ENCODE assay signal across 8 mouse cellular contexts in the genomic region with DNA sequence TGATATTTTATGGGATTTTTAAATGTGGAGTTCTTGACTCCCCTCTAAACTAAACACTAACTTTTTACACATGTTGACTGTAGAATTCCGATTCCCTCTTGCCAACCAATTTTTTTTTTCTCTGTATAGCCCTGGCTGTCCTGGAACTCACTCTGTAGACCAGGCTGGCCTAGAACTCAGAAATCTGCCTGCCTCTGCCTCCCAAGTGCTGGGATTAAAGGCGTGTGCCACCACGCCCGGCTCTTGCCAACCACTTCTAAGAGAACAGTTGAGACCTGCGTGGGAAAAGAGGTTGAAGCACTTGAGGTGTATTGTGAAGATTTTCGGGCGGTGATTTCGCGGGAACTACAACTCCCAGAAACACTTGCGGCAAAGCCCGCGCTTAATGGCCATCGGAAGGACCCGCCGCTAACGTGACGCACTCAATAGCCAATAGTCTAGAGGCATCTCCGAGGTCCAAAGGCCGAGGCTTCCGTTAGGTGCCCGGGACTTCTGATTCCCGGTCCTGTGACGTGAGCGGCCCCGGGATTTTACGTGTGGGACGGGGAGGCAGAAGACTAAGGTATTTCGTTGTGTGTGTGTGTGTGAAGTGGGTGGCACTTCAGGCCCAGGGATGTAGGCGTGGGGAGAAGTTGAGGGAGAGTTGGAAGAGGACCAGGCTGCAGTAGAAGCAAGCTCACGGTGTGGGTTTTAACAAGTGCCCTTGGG. TPM values are rescaled to one million over a fixed set of nuclear protein-coding genes. Genes with fewer than 3 reads are reported as not detected.
A peak's percentile ranks its signal among the peaks of the same experiment; 100 is the strongest.
DNase-seq lines count a peak whose midpoint lies in the region; ATAC-seq and TF ChIP-seq lines count a peak whose summit lies in the region.

A gene (plus strand): TSS at position 414 of the 708 bp plus-strand sequence.

- peak; percentile 92 to 94 for DNase-seq in heart, postnatal 10 days
- DNase-seq in large intestine, adult 2 months (ENCODE audit: low read depth, low spot score), result peak; percentile 89
- DNase-seq in liver, postnatal 0 days, result peak; percentile 90
- peak; percentile 87 for DNase-seq in testis, postnatal 10 days (ENCODE audit: low spot score)

- no peak for TF ChIP-seq CTCF in ES-Bruce4 (IDR thresholded peaks at IDR 0.05; ENCODE audit: low read depth, low read length)
- TF ChIP-seq CTCF in liver, postnatal 0 days (IDR thresholded peaks at IDR 0.05; ENCODE audit: low read depth), result no peak

- no peaks in the 10 kb centered on the region for H3K4me1 ChIP-seq in ES-Bruce4 (ENCODE audit: control insufficient read depth, insufficient read depth, low read length)
- peaks cover 13% of the 10 kb centered on the region for H3K4me1 ChIP-seq in forebrain, embryonic 13.5 days
- peaks cover 21% of the 10 kb centered on the region for H3K4me1 ChIP-seq in liver, postnatal 0 days (ENCODE audit: insufficient read depth)
- H3K4me1 ChIP-seq in neural tube, embryonic 14.5 days (ENCODE audit: control insufficient read depth, insufficient read depth, low read length), result peaks cover 11% of the 10 kb centered on the region

- H3K36me3 ChIP-seq in ES-Bruce4 (ENCODE audit: control insufficient read depth, insufficient read depth, low read length, poor library complexity, severe bottlenecking), result no peaks in the 10 kb centered on the region
- no peaks in the 10 kb centered on the region for H3K36me3 ChIP-seq in forebrain, embryonic 13.5 days (ENCODE audit: poor library complexity, severe bottlenecking)
- no peaks in the 10 kb centered on the region for H3K36me3 ChIP-seq in liver, postnatal 0 days (replicated peaks; ENCODE audit: insufficient read depth, low read length)
- no peaks in the 10 kb centered on the region for H3K36me3 ChIP-seq in neural tube, embryonic 14.5 days (ENCODE audit: control insufficient read depth, insufficient read depth, low read length)

- H3K4me3 ChIP-seq in ES-Bruce4 (ENCODE audit: low read depth, low read length), result peak within 1 kb of the TSS; percentile 98
- peak within 1 kb of the TSS; percentile 69 for H3K4me3 ChIP-seq in forebrain, embryonic 13.5 days
- H3K4me3 ChIP-seq in liver, postnatal 0 days (ENCODE audit: low read depth, low read length), result peak within 1 kb of the TSS; percentile 81
- peak within 1 kb of the TSS; percentile 58 for H3K4me3 ChIP-seq in neural tube, embryonic 14.5 days (ENCODE audit: low read depth, low read length)

- peak; percentile 62 for TF ChIP-seq POLR2A in ES-Bruce4 (IDR thresholded peaks at IDR 0.05; ENCODE audit: insufficient read depth, low read length)

- no peaks in the 10 kb centered on the region for H3K27me3 ChIP-seq in ES-Bruce4 (ENCODE audit: control insufficient read depth, insufficient read depth, low read length, poor library complexity, severe bottlenecking)
- H3K27me3 ChIP-seq in forebrain, embryonic 13.5 days, result peaks cover 21% of the 10 kb centered on the region
- 0 out of 2 replicates have a peak, but pooled peaks cover 3% of the 10 kb centered on the region for H3K27me3 ChIP-seq in liver, postnatal 0 days (ENCODE audit: insufficient read depth, low read length)
- H3K27me3 ChIP-seq in neural tube, embryonic 14.5 days (ENCODE audit: control insufficient read depth, insufficient read depth, low read length), result 0 out of 2 replicates have a peak, but pooled peaks cover 2% of the 10 kb centered on the region

- no peaks in the 10 kb centered on the region for H3K9me3 ChIP-seq in ES-Bruce4 (replicated peaks; ENCODE audit: control insufficient read depth, insufficient read depth, low read length, poor library complexity, severe bottlenecking)
- no peaks in the 10 kb centered on the region for H3K9me3 ChIP-seq in forebrain, embryonic 13.5 days (replicated peaks)
- no peaks in the 10 kb centered on the region for H3K9me3 ChIP-seq in liver, postnatal 0 days (ENCODE audit: low read length)
- H3K9me3 ChIP-seq in neural tube, embryonic 14.5 days (ENCODE audit: control insufficient read depth, low read length), result no peaks in the 10 kb centered on the region

- no peak within 1 kb of the TSS for H3K27ac ChIP-seq in ES-Bruce4 (ENCODE audit: insufficient read depth, low read length)
- no peak within 1 kb of the TSS for H3K27ac ChIP-seq in forebrain, embryonic 13.5 days
- peak within 1 kb of the TSS; percentile 87 for H3K27ac ChIP-seq in liver, postnatal 0 days (ENCODE audit: low read depth)
- H3K27ac ChIP-seq in neural tube, embryonic 14.5 days (ENCODE audit: low read depth, low read length), result peak within 1 kb of the TSS; percentile 48; the same call in 1 of the 2 replicates

- peak within 1 kb of the TSS; percentile 67 for H3K9ac ChIP-seq in ES-Bruce4 (ENCODE audit: low read depth, poor library complexity, severe bottlenecking)
- peak within 1 kb of the TSS; percentile 65 for H3K9ac ChIP-seq in forebrain, embryonic 13.5 days
- H3K9ac ChIP-seq in liver, postnatal 0 days (replicated peaks), result peak within 1 kb of the TSS; percentile 71
- H3K9ac ChIP-seq in neural tube, embryonic 14.5 days (replicated peaks; ENCODE audit: low read depth, low read length), result peak within 1 kb of the TSS; percentile 41

- intact Hi-C loops in heart, postnatal 10 days (cut with DNase I), result loop anchor here (5.0 kb wide), 1 partner anchor 64 kb away; a partner anchor contains a TSS

- no peak for TF ChIP-seq EP300 in ES-Bruce4 (IDR thresholded peaks at IDR 0.05; ENCODE audit: insufficient read depth, low read depth, low read length)
- no peak for TF ChIP-seq EP300 in liver, postnatal 0 days (IDR thresholded peaks at IDR 0.05; ENCODE audit: low read depth)

- WGBS in forebrain, embryonic 13.5 days, result under 1% methylated on average over 30 of the region's 30 CpGs
- under 1% methylated on average over 30 of the region's 30 CpGs for WGBS in large intestine, adult 2 months
- WGBS in liver, postnatal 0 days (ENCODE audit: insufficient replicate concordance), result under 1% methylated on average over 30 of the region's 30 CpGs
- WGBS in neural tube, embryonic 14.5 days, result under 1% methylated on average over 30 of the region's 30 CpGs

- peak; percentile 99 for ATAC-seq in cerebellum, adult (ENCODE audit: insufficient number of reproducible peaks, low FRiP score, low TSS enrichment)
- peak; percentile 95 for ATAC-seq in forebrain, embryonic 13.5 days
- ATAC-seq in liver, postnatal 0 days, result peak; percentile 93
- ATAC-seq in neural tube, embryonic 14.5 days (ENCODE audit: low read depth), result peak; percentile 92

- H3K4me2 ChIP-seq in forebrain, embryonic 13.5 days, result peak within 1 kb of the TSS; percentile 94
- H3K4me2 ChIP-seq in liver, postnatal 0 days (ENCODE audit: low read depth, low read length), result peak within 1 kb of the TSS; percentile 88
- peak within 1 kb of the TSS; percentile 87 for H3K4me2 ChIP-seq in neural tube, embryonic 14.5 days (ENCODE audit: low read depth, low read length)

RNA-seq across cellular contexts. Expression of the gene that starts here (rescaled TPM):
- polyA plus RNA-seq in ES-Bruce4 (2011; ENCODE audit: insufficient read depth, insufficient read length, low read depth, missing spikeins), result 25.4 and 26.9 TPM in 2 replicates
- polyA plus RNA-seq in forebrain, embryonic 13.5 days (2015; fragmentation: Nextera tagmentation; extraction: Ambion mirVana), result 20.4 and 21.5 TPM in 2 replicates
- total RNA-seq in heart, postnatal 10 days (2021), result 1 to 10 TPM; 8.7 to 9.1 TPM
- polyA plus RNA-seq in large intestine, adult 2 months (2012; rRNA removed), result 2.9 and 5.0 TPM in 2 replicates
- polyA plus RNA-seq in liver, postnatal 0 days (2015; fragmentation: Nextera tagmentation; extraction: Ambion mirVana), result 8.4 and 9.4 TPM in 2 replicates
- polyA plus RNA-seq in neural tube, embryonic 14.5 days (2014; fragmentation: Nextera tagmentation; extraction: Ambion mirVana), result 13.0 and 13.6 TPM in 2 replicates

Comparison
In these comparisons a context has a peak if more than half of its experiments do, and no peak if none do; other contexts are left out.
1. H3K27ac ChIP-seq: peak in liver, postnatal 0 days (single experiment) and neural tube, embryonic 14.5 days (single experiment); none in ES-Bruce4 (single experiment) and forebrain, embryonic 13.5 days (single experiment).
2. Peak in every context shown above with its lines, with median percentiles within 50 percentile points of each other: H3K4me3 ChIP-seq, H3K9ac ChIP-seq, ATAC-seq, H3K4me2 ChIP-seq and DNase-seq.